Mouse (Mus musculus): ENCODE results near the gene Zdhhc9.

Zdhhc9 gene

DNA sequence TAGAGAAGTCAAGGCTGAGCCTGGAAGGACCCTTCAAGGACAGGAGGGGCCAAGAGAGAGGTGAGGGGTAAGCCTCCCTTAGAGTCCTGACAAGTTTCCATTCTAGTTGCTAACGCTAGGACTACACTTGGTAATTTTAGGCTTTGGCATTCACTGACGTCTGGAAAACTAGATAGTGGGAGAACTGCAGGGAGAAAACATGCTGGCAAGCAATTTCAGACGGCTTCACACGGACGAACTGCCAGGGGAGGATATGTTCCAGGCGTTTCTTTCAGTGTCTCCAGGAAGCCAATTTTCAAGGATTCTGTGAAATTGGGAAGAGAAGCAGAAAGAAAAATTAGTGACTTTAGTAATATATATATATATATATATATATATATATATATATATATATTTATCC lies 26.8 kb downstream of the Zdhhc9 start:
- DNase-seq (ENCODE audit: extremely low spot score, low read depth, low spot score), result no peak

- DNase-seq (ENCODE audit: extremely low spot score, low read depth, low spot score), result no peak
Measured at GRCm38 (mm10) chrX:48170368-48170767, 38.3 kb downstream of the Zdhhc9 start.

DNA sequence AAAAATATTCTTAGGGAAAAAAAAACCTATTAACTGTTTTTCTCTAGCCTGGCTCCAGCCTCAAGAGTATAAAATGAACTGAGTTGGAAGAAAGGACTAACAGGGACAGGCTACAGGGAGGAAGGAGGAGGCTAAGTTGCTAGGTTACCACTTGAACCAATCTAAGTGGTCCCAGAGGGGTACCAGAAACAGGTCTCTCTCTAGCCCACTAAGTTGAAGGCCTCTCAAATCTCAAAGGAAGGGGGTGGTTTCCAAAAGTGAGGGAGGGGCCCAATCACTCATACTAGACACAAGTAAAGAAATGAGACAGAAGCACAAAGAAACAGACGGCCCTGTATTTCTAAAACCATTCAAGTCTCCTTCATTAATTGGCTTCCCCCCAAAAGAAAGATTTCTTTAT lies 38.8 kb downstream of the Zdhhc9 start:
- no peak for DNase-seq (ENCODE audit: extremely low spot score, low read depth, low spot score)

DNA sequence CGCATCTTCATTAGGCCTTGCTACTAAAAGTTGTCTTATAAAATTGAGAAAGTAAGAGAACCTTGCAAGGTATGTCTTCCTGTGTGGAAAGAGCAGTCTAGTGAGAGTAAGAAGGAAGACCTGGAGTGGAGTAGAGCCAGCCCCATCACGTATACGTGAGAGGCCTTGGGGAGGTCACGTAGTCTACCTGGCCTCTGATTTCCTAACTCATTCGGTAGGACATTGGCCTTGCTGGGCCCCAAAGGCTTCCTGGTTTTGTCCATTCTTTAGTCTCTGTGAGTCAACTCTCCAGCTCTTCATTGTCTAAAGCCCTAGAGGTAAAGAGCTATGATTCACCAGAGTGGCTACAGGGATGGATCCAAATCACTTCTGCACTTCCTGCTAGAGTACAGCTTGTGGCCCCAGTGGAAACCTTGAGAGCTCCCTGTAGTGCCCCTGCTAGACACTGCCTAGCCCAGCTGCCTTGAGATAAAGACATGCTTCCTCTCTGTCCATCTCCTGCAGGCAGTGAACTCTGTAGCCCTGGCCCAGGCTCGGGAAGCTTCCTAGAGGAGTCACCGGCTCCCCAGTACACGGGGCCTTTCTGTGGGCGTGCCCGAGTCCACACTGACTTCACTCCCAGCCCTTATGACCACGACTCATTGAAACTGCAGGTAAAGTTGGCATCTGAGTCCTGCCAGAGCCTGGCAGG lies 50.3 kb downstream of the Zdhhc9 start:
- DNase-seq (ENCODE audit: extremely low spot score, low read depth, low spot score), result no peak

DNA sequence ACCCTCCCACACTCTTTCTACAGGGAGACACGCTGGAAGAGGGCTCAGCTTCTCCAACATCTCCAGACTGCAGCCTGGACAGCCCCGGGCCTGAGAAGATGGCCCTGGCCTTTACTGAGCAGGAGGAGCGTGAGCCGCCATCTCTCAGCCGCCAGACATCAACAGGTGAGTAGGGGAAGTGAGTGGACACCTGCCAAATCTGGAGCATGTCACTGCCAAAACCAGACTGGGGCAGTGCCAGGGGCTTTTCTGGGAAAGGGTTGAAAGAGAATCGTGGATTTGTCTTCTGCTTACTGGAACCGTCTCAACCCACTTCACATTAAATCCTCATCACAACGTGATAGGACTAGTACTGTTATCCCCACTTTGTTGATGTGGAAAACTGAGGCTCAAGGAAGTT lies 51.3 kb downstream of the Zdhhc9 start:
- no peak for DNase-seq (ENCODE audit: extremely low spot score, low read depth, low spot score)

GRCm38 (mm10) chrX:48155489-48155888 lies 53.2 kb downstream of the Zdhhc9 start:
- no peak for DNase-seq (ENCODE audit: extremely low spot score, low read depth, low spot score)

DNA sequence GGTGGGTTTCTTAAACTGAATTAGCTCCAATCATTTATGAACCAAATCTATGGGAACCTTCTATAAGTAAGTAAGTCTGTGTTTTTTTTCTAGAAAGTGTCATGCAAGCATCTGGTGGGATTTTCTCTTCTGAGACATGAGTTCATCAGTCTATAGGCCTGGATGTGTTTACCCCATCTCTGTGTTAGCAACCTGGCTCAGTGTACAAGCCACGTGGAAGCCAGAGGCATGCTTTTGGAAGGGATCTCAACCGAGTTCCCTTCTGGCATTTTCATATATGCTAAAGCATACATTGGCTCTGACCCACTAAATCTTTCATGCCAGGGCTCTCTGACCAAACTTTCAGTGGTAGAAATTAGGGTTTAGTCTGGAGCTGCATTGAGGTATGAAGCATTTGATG lies 54.7 kb downstream of the Zdhhc9 start:
- DNase-seq (ENCODE audit: extremely low spot score, low read depth, low spot score), result no peak

DNA sequence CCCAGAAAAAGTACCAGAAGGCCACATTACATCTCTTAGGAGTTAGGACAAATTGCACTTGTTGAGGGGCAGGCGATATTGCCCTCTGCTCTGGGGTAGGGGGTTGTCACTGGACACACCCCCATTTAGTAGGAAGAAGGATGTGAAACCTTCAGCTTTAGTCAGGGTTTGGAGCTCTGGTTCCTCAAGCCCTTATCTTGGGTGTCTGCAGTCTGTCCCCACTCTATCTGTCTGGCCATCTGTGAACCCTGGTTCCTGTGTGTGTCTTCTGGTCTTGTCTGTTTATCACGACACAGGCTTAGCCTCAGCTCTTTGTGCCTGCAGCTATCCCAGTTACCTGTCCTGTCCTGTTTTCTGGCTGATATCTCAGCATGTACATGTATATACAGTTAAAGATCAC lies 55.3 kb downstream of the Zdhhc9 start:
- no peak for DNase-seq (ENCODE audit: extremely low spot score, low read depth, low spot score)

DNA sequence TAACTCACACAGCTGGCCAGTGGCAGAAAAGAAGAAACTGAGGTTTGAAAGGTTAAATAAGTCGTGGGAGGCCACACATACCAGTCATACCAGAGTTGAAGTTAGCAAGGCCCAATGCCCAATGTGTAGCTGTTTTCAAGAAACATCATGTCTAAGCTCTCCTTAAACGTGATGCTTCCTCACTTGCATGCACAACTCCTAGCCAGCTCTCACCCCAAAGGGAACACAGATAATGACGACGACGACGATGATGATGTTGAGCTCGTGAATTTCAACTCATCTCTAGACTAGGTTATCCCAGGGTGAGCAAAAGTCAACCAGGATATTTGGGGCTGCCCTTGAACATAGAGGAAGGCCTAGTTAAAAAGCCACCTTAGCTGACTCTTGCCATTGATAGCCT lies 56.6 kb downstream of the Zdhhc9 start:
- DNase-seq (ENCODE audit: extremely low spot score, low read depth, low spot score), result no peak

DNA sequence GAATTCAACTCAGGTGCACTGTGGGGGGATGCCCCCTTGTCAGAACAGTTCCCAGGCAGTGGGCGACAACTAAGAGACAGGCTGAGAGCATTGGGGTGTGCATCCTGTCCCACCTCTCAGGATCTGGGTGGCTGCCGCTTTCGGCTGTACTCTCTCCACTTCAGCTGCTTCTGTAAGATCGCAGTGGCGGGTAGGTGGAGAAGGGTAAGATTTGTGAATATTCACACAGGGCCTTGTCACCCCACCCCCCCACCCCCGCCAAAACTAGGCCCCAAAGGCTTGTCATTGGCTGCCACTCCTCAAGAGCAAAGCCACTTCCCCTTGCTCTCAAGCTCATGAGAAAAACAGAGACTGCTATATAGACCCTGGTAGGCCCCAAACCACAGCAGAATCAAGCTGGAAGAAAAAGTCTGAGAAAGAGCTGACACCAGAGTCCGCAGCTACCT lies 60.9 kb downstream of the Zdhhc9 start:
- DNase-seq (ENCODE audit: extremely low spot score, low read depth, low spot score), result no peak

DNA sequence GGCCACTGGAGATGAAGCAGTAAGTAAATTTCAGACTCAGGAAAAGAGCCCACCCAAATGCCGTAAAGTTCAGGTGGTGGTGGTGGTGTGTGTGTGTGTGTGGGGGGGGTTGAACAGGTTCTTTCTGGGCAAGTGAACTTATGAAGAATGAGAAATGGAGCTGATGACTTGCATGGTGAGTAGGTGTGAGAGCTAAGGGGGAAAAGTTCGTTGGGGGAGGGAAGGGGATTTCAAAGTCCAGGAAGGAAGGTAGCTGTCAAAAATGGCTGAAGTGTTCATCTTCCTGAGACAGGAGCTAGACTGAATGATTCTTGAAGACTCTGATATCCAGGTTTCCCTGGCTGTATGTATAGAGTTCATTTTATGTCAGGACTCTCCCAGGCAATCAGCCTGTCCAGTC lies 61.5 kb downstream of the Zdhhc9 start:
- no peak for DNase-seq (ENCODE audit: extremely low spot score, low read depth, low spot score)

DNA sequence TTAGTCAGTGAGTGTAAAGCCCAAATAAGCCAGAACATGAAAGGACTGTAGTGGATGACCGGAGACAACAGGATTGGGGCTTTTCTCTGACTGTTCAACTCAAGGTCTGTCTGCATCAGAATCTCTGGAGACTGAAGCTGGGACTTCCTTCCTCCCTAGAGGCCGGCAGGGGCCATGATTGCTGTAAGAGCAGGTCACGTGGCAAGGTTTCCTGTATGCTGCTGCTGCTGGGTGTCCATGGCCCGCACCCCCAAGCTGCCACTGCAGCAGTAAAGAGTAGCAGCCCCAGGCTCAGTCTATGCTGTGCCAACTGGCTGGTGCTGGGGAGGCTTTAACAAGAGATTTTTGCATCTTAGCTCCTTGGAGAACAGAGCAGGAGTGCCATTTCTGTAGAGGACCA lies 62.4 kb downstream of the Zdhhc9 start, which contains the start of gene Sash3:
Gene Sash3, plus strand, starts transcription at position 175 of the 400 bp plus-strand sequence.
- no peak for DNase-seq (ENCODE audit: extremely low spot score, low read depth, low spot score)

DNA sequence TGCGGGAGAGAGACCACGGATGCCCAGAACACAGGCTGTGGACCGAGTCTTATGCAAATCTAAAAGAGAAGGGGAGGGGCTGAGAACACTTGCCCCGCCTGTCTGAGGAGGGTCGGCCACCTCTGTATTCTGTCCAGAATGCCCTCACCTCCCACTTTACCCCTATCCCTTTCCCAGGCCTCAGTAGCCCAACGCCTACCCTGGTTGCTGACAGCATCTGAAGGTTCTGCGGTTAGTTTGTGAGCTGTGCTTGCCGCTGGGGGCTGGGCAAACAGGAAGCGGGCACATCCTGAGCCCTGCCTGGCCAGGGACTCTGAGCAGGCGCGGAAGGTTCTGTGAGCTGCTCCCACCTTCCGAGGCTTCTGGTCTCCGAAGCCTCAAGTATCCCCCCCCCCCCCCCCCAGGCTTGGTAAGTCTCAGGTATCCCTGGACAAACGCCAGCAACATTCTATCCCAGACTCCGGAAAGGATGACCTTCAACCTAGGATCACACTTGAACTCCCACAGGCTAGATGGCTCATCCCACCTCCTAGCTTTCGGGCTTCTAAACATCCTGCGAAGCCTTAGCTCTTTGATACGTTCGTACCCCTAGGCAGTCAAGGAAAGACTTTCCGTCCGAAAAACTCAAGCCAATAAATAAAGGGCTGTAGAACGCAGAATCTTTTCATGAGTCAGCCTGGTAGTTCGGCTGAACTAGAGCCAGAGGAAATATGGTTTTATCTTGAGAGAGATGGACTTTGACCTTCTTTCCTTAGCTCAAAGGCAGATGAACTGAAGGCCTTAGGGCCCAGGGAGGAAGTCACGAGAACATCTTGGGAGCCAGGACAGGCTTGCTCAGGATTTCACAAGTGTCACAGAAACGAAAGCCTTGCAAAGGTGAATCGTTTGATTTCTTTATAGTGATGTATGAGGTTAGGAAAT lies 65.0 kb downstream of the Zdhhc9 start:
- no peak for DNase-seq (ENCODE audit: extremely low spot score, low read depth, low spot score)

DNA sequence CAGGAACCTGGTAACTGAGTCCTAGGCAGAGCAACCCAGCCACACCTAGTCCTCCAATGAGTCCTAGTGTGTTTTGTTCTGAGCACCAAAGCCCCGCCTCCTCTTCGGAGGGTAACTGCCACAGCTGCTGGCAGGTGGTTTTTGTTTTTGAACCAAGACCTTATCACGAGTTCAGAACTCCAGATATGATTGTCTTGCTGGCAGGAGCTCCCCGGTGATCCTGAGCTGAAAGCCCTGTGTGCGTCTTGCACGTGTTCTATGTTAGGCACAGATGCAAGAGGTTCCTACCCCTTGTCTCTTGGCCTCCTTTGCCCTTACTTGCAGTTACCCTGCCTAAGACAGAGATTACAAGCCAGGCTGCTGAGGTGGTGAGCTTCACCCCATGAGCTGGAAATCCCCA lies 67.2 kb downstream of the Zdhhc9 start:
- DNase-seq (ENCODE audit: extremely low spot score, low read depth, low spot score), result no peak

- DNase-seq (ENCODE audit: extremely low spot score, low read depth, low spot score), result no peak
Measured at GRCm38 (mm10) chrX:48140286-48140877, 68.3 kb downstream of the Zdhhc9 start.

DNA sequence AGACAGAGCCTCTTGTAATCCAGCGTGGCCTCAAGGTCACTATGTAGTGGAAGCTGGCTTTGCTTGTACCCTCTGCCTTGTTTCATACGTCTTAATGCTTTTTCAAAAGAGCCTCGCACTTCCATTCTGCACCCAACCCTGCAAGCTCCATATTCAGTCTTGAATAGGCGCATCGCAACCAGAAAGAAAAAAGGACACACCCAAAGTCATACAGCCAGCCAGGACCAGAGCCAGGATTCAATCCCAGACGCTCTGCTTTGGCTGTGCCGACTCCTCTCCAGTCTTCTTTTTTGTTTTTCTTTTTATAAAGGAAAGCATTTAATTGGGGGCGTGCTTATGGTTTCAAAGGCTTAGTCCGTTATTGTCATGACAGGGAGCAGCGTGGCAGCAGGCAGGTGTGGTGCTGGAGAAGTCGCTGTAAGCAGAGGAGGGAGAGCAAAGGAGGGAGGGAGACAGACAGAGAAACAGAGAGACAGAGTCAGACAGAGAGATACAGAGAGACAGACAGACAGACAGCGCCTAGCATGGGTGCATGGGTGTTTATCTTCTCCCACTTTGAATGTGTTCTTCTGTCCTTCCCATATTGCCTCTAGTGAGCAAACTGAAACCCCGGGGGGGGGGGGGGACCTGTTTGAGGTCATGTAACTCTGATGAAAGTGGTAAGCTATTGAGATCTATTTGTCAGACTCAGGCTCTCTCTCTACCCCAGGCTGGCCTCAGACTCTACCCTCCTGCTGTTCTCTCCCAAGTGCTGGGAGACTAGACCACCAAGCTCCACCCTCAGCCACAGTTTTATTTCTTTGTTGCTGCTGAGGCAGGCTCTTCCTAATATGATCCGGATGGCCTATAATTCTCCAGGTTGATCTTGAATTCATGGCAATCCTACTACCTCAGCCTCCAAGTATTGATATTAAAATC lies 69.1 kb downstream of the Zdhhc9 start:
- no peak for DNase-seq (ENCODE audit: extremely low spot score, low read depth, low spot score)

DNA sequence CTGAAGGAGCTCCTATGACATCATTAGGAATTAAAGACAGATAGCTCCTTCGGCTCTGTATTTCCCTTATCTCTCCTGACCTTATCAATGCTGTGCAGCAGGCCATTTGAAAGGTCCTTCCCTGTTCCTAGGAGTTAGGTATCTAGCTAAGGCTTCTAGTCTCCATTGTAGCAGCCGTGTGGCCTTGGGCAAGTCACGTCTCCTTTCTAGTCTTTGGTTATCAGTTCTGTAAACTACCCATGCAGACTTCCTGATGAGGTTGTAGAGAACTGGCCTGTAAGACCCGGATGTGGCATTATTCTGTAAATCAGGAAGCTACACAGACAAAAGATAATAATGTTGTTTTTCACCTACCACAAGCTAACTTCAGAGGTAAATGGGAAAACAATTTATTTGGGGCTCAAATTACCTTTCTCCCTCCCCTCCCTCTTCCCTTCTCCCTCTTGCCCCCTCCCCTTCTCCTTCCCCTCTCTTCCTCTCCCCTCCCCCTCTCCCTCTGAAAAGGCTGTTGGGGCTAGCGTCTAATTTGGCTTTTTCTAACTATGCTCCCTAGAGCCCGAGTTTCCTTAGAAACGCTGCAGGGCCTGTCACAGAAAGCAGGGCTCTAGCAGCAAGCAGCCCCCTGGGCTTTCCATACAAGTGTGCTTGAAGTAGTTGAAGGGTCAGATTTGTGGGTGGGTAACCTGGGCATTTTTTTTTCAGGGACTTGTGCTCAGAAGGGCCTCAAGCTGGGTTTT lies 70.0 kb downstream of the Zdhhc9 start:
- no peak for DNase-seq (ENCODE audit: extremely low spot score, low read depth, low spot score)

DNA sequence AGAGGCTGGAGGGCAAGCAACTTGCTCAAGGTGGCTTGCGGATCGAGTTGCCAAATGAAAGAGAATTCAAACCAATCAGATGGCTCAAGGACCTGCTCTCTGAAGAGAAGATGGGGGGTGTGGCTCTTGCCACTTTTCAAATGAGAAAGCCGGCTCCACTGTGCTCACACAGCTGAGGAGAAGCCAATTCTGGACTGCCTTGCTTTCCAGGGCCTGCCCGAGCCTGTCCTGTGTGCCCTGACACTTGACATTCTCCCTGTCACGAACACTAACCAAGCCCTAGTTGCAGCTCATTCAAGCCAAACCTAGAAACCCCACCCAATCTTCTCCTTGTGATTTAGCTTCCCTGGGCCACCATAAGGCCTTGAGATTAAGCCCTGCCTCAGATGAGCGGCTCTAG lies 70.7 kb downstream of the Zdhhc9 start:
- DNase-seq (ENCODE audit: extremely low spot score, low read depth, low spot score), result no peak

DNA sequence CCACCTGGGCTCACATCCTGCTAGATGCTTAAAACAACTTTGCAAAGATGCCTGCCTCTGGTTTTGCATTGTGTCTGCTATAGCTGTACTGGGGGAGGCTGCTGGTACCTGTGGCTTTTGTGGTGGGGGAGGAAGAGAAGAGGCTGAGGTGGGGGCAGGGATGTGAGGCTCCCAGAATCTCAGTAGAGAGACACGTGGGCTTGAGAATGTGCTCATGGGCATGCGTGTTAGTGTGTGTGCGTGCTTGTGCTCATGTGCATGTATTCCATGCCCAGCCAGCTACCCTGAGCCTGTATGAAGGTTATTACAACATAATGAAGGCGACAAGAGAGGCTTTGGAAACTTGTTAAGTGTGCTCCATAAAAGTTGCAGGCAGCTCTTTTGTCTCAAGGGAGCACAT lies 71.7 kb downstream of the Zdhhc9 start:
- no peak for DNase-seq (ENCODE audit: extremely low spot score, low read depth, low spot score)

DNA sequence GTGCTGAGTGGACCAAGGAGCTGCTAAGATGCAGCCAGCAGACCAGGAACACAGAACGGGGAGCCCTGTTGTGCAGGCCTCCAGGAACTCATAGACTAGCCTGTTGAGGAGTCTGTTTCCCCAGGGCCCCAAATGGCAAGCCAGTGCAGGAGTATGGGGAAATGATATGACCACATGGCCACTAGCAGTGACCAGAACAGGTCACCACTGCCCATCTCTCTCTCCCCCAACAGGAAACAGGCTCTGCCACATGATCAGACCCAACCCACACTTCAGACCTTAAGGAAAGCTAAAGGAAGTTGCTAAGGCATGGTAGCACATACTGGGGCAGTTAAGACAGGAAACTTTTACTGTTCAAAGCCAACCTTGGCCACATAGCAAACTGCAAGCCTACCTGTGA lies 79.5 kb downstream of the Zdhhc9 start:
- no peak for DNase-seq (ENCODE audit: extremely low spot score, low read depth, low spot score)

Measured in hindlimb bud, embryonic 11.5 days (tissue).